Mouse (Mus musculus) layer of hippocampus, postnatal 14 days (tissue): Measurements from ENCODE around the gene Elmo3. TPM values are rescaled to one million over a fixed set of nuclear protein-coding genes. Genes with fewer than 3 reads are reported as not detected.

Source experiments
- DNase-seq, 2 experiments: peaks; one replicate each; pipeline ENCODE4 v3.0.0; 2021 to 2022; ENCODE audit warnings: low spot score in 2 of 2, mixed read lengths in 1 of 2
- long read RNA-seq, 2 experiments: library from polyadenylated mRNA; stranded (forward); transcript quantifications; one replicate each; pipeline ENCODE4 v2.0.0; 2021
- total RNA-seq, 2 experiments: library from RNA; stranded (reverse); gene quantifications; 2 replicates each; pipeline ENCODE4 v1.2.3; 2021

The Elmo3 gene
- 1 to 10 TPM; 1.2 to 1.4 TPM for total RNA-seq
- long read RNA-seq, experiment 1, partial matches to known transcripts: 0 of 2 reads
- long read RNA-seq, experiment 1, other reads (novel, unspliced or antisense): 2 of 2 reads
- long read RNA-seq, experiment 2, partial matches to known transcripts: 0 of 4 reads
- long read RNA-seq, experiment 2, other reads (novel, unspliced or antisense): 4 of 4 reads

GRCm38 (mm10) chr8:105305211-105306145 is at the start of gene Elmo3:
Gene Elmo3, plus strand, starts transcription at chr8:105305601.
- peak in 1 of 2 experiments; percentile 55 for DNase-seq

- no peak for DNase-seq
Observed at GRCm38 (mm10) chr8:105257318-105258114, 47.9 kb upstream of the Elmo3 start.

GRCm38 (mm10) chr8:105258911-105259720 is 46.3 kb upstream of the Elmo3 start:
- no peak for DNase-seq

GRCm38 (mm10) chr8:105259721-105260320 is 45.6 kb upstream of the Elmo3 start:
- peak in 1 of 2 experiments; percentile 72 for DNase-seq

GRCm38 (mm10) chr8:105260371-105261099 is 44.9 kb upstream of the Elmo3 start:
- DNase-seq: no peak

- DNase-seq: no peak
Observed at GRCm38 (mm10) chr8:105261326-105261980, 43.9 kb upstream of the Elmo3 start.

- no peak for DNase-seq
Observed at GRCm38 (mm10) chr8:105263244-105263912, 42.0 kb upstream of the Elmo3 start.

- DNase-seq: no peak
Observed at GRCm38 (mm10) chr8:105264024-105264982, 41.1 kb upstream of the Elmo3 start, which contains the start of the genes Tradd and Fbxl8. Gene Tradd, minus strand, starts transcription at chr8:105264609. Gene Fbxl8, plus strand, starts transcription at chr8:105264648.

- DNase-seq: no peak
Observed at GRCm38 (mm10) chr8:105265128-105265527, 40.3 kb upstream of the Elmo3 start.

- DNase-seq: no peak
Observed at GRCm38 (mm10) chr8:105266775-105267174, 38.6 kb upstream of the Elmo3 start.

- DNase-seq: peak; percentile 71 to 84
Observed at GRCm38 (mm10) chr8:105268342-105269074, 36.9 kb upstream of the Elmo3 start.

- no peak for DNase-seq
Observed at GRCm38 (mm10) chr8:105269075-105269458, 36.3 kb upstream of the Elmo3 start.

GRCm38 (mm10) chr8:105269461-105269947 is 35.9 kb upstream of the Elmo3 start, which contains the start of gene Hsf4:
Gene Hsf4, plus strand, starts transcription at chr8:105269801.
- DNase-seq: no peak

- no peak for DNase-seq
Observed at GRCm38 (mm10) chr8:105270101-105270915, 35.1 kb upstream of the Elmo3 start.

GRCm38 (mm10) chr8:105270916-105271186 is 34.5 kb upstream of the Elmo3 start:
- no peak for DNase-seq

- DNase-seq: no peak
Observed at GRCm38 (mm10) chr8:105275387-105275786, 30.0 kb upstream of the Elmo3 start.
